Mouse (Mus musculus) forebrain, embryonic 11.5 days (tissue): ENCODE measurements around the gene Sorcs3. TPM values are rescaled to one million over a fixed set of nuclear protein-coding genes. Genes with fewer than 3 reads are reported as not detected.

ENCODE experiments used
- ATAC-seq: fragments of 200-750 bp; cut with Nextera tagmentation; replicated peaks from 2 replicates; pipeline ENCODE4 v1.8.0; 2017; ENCODE audit warnings: moderate TSS enrichment; ENCODE audit not compliant: low FRiP score
- DNase-seq: peaks from one replicate; pipeline ENCODE4 v3.0.0-alpha.2; 2017; ENCODE audit warnings: low spot score
- H3K27ac ChIP-seq: fragments of 300-500 bp; sonication (generic); 2 replicates; pipeline ENCODE4 v1.5.1; 2014; ENCODE audit warnings: low read depth, low read length
- H3K27me3 ChIP-seq: fragments of 300-500 bp; sonication (generic); 2 replicates; pipeline ENCODE4 v1.6.1; 2014; ENCODE audit warnings: mild to moderate bottlenecking, low read length, mixed read lengths; ENCODE audit not compliant: control insufficient read depth, insufficient read depth
- H3K36me3 ChIP-seq: fragments of 300-500 bp; sonication (generic); 2 replicates; pipeline ENCODE4 v1.6.1; 2014; ENCODE audit warnings: mild to moderate bottlenecking, low read length, moderate library complexity, mixed read lengths; ENCODE audit not compliant: control insufficient read depth, insufficient read depth
- H3K4me1 ChIP-seq: fragments of 300-500 bp; sonication (generic); replicated peaks from 2 replicates; pipeline ENCODE4 v1.6.1; 2014; ENCODE audit warnings: low read length, mixed read lengths; ENCODE audit not compliant: control insufficient read depth, insufficient read depth
- H3K4me2 ChIP-seq: fragments of 300-500 bp; sonication (generic); 2 replicates; pipeline ENCODE4 v1.6.1; 2014; ENCODE audit warnings: low read depth, mild to moderate bottlenecking, low read length, moderate library complexity, mixed read lengths; ENCODE audit not compliant: severe bottlenecking
- H3K4me3 ChIP-seq: fragments of 300-500 bp; sonication (generic); 2 replicates; pipeline ENCODE4 v1.5.1; 2014; ENCODE audit warnings: low read depth, low read length
- H3K9ac ChIP-seq: fragments of 300-500 bp; sonication (generic); 2 replicates; pipeline ENCODE4 v1.6.1; 2014; ENCODE audit warnings: low read length
- H3K9me3 ChIP-seq: fragments of 300-500 bp; sonication (generic); 2 replicates; pipeline ENCODE4 v1.6.1; 2016; ENCODE audit warnings: low read length, mixed read lengths; ENCODE audit not compliant: control insufficient read depth
- WGBS: fragments of 180-500 bp; shearing (Covaris S2); extraction: QIAGEN DNeasy Blood & Tissue Kit; methylation state at CpG from one replicate; pipeline ENCODE4 v1.1.7; 2014; 5-methylcytosine and 5-hydroxymethylcytosine counted together
- polyA plus RNA-seq: library from polyadenylated mRNA; unstranded; fragments of >200 nt; fragmentation: Nextera tagmentation; extraction: Ambion mirVana; gene quantifications from 2 replicates; pipeline ENCODE4 v1.2.1, GENCODE M21; 2014

Sorcs3 gene
- polyA plus RNA-seq, 1 experiment from 2014 or later: 2.1 TPM

DNA sequence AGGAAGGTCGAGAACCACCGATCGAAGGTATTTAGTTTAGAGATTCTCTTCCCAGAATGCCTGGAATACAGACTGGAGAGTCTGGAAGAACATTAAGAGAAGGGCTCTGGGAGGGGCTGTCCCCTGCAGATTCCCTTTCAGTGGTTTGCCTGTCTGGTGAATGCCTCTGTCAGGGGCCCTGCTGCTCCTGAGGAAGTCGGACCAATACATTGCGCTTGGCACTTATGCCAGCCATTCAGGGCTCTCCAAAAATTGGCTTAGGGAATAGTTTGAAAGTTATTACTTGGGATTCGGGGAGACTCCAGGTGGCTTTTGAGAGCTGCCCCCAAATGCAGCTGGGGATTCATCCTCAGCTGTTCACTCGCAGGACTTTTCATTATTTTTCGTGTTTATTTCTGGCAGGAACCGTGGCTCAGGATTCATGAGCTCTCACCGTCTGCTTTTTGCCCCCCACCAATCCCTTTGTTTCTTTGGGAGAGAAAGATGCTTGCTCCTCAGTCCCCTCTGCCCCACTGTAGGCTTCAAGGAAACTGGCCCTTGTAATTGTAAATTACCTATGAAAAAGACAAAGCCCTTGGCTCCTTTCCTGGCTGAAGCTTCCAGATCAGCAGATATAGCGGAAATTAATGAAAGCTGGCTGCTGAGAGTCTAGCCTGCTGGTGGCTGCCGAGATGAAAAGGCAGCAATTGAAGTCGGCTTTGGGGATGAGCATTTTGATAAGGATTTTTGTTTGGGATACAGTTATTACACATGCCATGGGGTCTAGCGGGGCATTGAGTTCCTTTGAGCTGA lies 94.8 kb downstream of the Sorcs3 start:
- Histone ChIP-seq H3K9ac (no peak overlapping the region), H3K4me1 (peaks cover 8% of the 10 kb centered on the region; the same call in 1 of the 2 replicates), H3K4me3 (no peak overlapping the region), H3K27me3 (no peaks in the 10 kb centered on the region), H3K4me2 (no peak overlapping the region), H3K36me3 (no peaks in the 10 kb centered on the region), H3K27ac (no peak overlapping the region), H3K9me3 (no peaks in the 10 kb centered on the region)
- no peak for ATAC-seq
- peak; percentile 48 for DNase-seq
- WGBS: 16% methylated on average over 14 of the region's 14 CpGs

- no peak overlapping the region for H3K27ac ChIP-seq
- no peaks in the 10 kb centered on the region for H3K27me3 ChIP-seq
- H3K9me3 ChIP-seq: no peaks in the 10 kb centered on the region
- no peak overlapping the region for H3K4me2 ChIP-seq
- H3K9ac ChIP-seq: no peak overlapping the region
- 40% methylated on average over 3 of the region's 3 CpGs for WGBS
- no peaks in the 10 kb centered on the region for H3K36me3 ChIP-seq
- ATAC-seq (no peak; the same call in 1 of the 2 replicates), DNase-seq (peak; percentile 25)
- H3K4me3 ChIP-seq: no peak overlapping the region
- H3K4me1 ChIP-seq: peaks cover 8% of the 10 kb centered on the region; the same call in 1 of the 2 replicates
Measured at GRCm38 (mm10) chr19:48301300-48301699, 95.5 kb downstream of the Sorcs3 start.

GRCm38 (mm10) chr19:48308341-48308740 lies 102.5 kb downstream of the Sorcs3 start:
- Histone ChIP-seq H3K36me3 (no peaks in the 10 kb centered on the region), H3K27me3 (no peaks in the 10 kb centered on the region), H3K4me3 (no peak overlapping the region), H3K4me2 (no peak overlapping the region), H3K9ac (no peak overlapping the region), H3K4me1 (no peaks in the 10 kb centered on the region), H3K27ac (no peak overlapping the region), H3K9me3 (no peaks in the 10 kb centered on the region)
- 88% methylated on average over 8 of the region's 8 CpGs for WGBS
- DNase-seq (peak; percentile 27), ATAC-seq (no peak)

- H3K4me2 ChIP-seq: no peak overlapping the region
- H3K27ac ChIP-seq: no peak overlapping the region
- ATAC-seq (peak; percentile 93), DNase-seq (peak; percentile 52)
- H3K36me3 ChIP-seq: no peaks in the 10 kb centered on the region
- no peaks in the 10 kb centered on the region for H3K4me1 ChIP-seq
- WGBS: 59% methylated on average over 15 of the region's 15 CpGs
- H3K4me3 ChIP-seq: no peak overlapping the region
- H3K9ac ChIP-seq: no peak overlapping the region
- no peaks in the 10 kb centered on the region for H3K9me3 ChIP-seq
- no peaks in the 10 kb centered on the region for H3K27me3 ChIP-seq
Measured at GRCm38 (mm10) chr19:48309531-48310337, 103.9 kb downstream of the Sorcs3 start.

- DNase-seq (peak; percentile 29), ATAC-seq (peak; percentile 68; the same call in 1 of the 2 replicates)
- Histone ChIP-seq H3K9me3 (no peaks in the 10 kb centered on the region), H3K9ac (no peak overlapping the region), H3K36me3 (no peaks in the 10 kb centered on the region), H3K4me3 (no peak overlapping the region), H3K4me2 (no peak overlapping the region), H3K27ac (no peak overlapping the region), H3K27me3 (no peaks in the 10 kb centered on the region), H3K4me1 (no peaks in the 10 kb centered on the region)
- WGBS: 40% methylated on average over 6 of the region's 6 CpGs
Measured at GRCm38 (mm10) chr19:48310338-48310710, 104.5 kb downstream of the Sorcs3 start.

- Histone ChIP-seq H3K4me2 (no peak overlapping the region), H3K4me3 (no peak overlapping the region), H3K9ac (no peak overlapping the region), H3K4me1 (no peaks in the 10 kb centered on the region), H3K27me3 (no peaks in the 10 kb centered on the region), H3K9me3 (no peaks in the 10 kb centered on the region), H3K27ac (no peak overlapping the region), H3K36me3 (no peaks in the 10 kb centered on the region)
- no peak for ATAC-seq
- no peak for DNase-seq
- 90% methylated on average over 9 of the region's 9 CpGs for WGBS
Measured at GRCm38 (mm10) chr19:48313776-48314175, 108.0 kb downstream of the Sorcs3 start.

GRCm38 (mm10) chr19:48327115-48327514 lies 121.3 kb downstream of the Sorcs3 start:
- H3K4me2 ChIP-seq: no peak overlapping the region
- no peaks in the 10 kb centered on the region for H3K4me1 ChIP-seq
- no peak overlapping the region for H3K4me3 ChIP-seq
- H3K9me3 ChIP-seq: no peaks in the 10 kb centered on the region
- ATAC-seq (no peak), DNase-seq (no peak)
- no peaks in the 10 kb centered on the region for H3K27me3 ChIP-seq
- no peaks in the 10 kb centered on the region for H3K36me3 ChIP-seq
- no peak overlapping the region for H3K27ac ChIP-seq
- WGBS: 47% methylated on average over 6 of the region's 6 CpGs
- H3K9ac ChIP-seq: no peak overlapping the region

DNA sequence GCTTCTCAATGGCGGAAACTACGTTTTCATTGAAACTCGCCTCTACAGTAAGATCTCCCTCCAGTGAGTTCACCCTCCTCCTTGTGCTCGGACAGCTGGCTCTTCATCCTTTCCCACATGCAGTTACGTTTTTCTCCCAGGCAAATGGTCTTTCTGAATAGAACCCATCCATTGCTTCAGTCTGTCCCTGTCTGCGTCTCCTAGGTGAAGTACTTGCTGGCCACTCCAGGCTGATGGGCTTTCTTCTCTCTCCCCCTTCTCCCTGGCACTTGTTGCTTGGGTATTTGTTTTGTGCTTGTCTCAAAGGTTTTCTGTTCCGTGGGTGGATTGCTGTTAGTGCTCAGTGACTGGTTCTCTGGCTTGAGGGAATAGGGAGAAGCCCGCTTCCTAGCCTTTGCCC lies 122.3 kb downstream of the Sorcs3 start:
- peak; percentile 20 for DNase-seq
- H3K4me3 ChIP-seq: no peak overlapping the region
- WGBS: 82% methylated on average over 8 of the region's 8 CpGs

More for the DNA sequence above, 122.3 kb downstream of the Sorcs3 start:
- Histone ChIP-seq H3K36me3 (no peaks in the 10 kb centered on the region), H3K4me1 (no peaks in the 10 kb centered on the region), H3K4me2 (no peak overlapping the region), H3K27me3 (no peaks in the 10 kb centered on the region), H3K9ac (no peak overlapping the region), H3K9me3 (no peaks in the 10 kb centered on the region), H3K27ac (no peak overlapping the region)
- no peak for ATAC-seq
